Mouse (Mus musculus) thymus, postnatal 10 days (tissue): ENCODE results near the gene Lsm14b.

Source experiments
- DNase-seq, 2 experiments: peaks; one replicate each; pipeline ENCODE4 v3.0.0; 2021; ENCODE audit warnings: low spot score in 2 of 2

Gene Lsm14b

DNA sequence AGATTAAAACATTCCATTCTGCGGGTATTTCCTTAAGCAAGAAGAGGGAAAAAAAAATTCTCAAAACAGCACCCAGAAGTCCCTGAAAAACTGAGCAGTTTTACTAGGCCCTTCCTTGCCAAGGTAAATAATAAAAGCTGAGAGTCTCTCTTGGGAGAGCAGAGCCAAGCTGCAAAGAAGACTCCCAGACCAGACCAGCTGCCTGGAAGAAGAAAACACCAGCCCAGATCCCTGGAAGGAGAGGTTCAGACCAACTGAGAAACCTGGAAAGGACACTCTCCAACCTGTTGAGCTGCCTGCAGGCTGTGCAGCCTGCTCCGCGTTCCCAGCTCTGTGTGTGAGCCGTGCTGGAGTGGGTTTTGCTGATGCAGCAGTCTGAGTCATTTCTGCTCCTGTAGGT is 7.2 kb upstream of the Lsm14b start:
- DNase-seq, result no peak

DNA sequence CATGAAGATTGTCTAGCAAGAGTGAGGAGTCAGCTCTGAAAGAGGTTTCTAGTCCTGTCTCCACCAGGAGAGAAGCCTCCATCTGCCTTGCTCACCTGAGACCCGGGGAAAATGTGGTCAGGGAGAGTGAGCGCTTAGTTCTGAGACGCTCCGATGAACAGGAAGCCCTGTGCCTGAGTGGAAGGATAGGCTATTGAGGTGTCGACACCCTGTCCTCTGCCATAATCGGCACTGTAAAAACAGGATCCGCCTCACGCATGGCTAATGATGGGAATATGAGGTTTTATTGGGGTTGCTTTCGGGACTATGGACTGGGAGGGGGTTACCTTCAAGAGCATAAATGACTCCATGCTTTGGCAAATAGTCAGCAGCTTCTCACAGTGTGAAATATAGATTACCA is 6.2 kb upstream of the Lsm14b start:
- DNase-seq, result no peak

DNA sequence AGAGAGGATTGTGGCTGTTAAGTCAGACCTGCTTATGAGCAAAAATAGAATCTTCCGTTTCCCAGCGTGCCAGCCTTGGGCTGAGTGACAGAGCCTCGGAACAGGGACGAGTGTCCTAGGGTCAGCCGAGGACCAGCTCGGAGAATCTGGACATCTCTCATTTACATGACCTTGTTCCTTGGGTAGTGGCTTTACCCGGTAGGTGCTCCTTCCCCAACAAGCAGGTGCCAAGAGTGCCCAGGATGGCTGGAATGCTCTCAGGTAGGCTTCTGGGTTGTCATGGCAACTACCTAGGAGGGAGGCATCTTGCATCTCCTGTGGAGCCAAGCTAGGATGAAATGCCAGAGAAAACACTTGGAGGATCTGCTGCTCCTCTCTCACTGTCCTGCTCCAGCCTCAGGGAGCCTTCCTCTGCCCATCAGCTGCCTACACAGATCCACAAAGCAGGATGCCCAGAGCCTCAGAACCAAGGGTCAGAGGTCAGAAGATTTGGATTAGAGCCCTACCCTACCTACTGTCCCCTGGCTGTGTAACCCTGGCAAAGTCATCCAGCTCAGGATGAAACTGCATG is 4.6 kb upstream of the Lsm14b start:
- no peak for DNase-seq

DNA sequence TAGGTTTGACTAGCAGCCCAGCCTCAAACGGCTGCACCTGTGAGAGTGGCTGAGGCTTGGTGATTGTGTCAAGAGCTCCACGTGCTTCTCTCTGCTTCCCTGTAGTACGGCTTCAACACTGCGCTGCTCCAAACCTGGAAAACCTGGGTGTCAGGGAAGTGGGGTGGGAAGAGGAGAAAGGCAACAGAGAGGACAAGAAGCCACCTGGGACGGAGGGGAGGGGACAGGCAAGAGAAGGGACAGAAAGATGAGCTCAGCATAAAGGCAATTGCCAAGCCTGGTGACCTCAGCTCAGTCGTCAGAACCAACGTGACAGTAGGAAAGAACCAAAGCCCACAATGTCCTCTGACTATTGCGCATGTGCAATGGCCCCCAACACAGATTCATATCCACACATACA is 3.9 kb upstream of the Lsm14b start:
- no peak for DNase-seq

DNA sequence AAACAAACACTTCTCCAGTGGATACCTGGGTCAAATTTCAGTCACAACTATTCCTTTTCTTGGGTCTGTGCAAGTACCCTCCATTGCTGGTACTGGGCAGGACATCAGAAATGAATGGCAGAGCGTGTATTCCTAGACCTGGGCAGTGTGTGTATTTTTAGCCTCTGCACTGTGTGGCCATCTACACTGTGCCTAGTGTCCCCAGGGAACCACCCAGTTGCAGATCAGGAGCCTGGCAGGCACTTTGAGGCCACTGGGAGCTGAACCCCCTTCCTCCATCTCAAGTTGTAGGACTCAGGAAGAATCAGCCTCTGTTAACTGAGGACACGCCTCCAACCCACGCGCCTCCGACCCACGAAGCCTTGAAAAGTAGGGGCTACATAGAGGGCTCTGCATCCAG is 2.0 kb upstream of the Lsm14b start:
- no peak for DNase-seq

GRCm38 (mm10) chr2:180025135-180025860 is 511 bp downstream of the Lsm14b start:
- peak; percentile 57 to 62 for DNase-seq

DNA sequence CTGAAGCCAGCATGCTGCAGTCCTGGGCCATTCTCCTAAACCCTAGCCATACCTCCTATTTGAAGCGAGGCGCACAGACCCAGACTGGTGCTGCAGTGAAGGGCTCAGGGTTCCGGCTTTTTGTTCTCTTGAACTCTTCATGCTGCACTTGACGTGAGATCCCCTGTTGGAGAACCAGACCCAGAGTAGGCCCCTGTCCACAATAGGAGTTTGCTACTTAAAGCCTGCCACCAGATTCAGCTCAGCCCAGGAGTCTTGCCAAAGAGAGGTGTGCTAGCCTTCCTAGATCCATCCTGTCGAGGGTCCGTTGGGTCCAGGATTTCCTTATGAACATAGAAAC is 1.0 kb downstream of the Lsm14b start:
- no peak for DNase-seq

- no peak for DNase-seq
Observed at GRCm38 (mm10) chr2:180027768-180028167, 3.0 kb downstream of the Lsm14b start.

GRCm38 (mm10) chr2:180031270-180031669 is 6.5 kb downstream of the Lsm14b start:
- no peak for DNase-seq

DNA sequence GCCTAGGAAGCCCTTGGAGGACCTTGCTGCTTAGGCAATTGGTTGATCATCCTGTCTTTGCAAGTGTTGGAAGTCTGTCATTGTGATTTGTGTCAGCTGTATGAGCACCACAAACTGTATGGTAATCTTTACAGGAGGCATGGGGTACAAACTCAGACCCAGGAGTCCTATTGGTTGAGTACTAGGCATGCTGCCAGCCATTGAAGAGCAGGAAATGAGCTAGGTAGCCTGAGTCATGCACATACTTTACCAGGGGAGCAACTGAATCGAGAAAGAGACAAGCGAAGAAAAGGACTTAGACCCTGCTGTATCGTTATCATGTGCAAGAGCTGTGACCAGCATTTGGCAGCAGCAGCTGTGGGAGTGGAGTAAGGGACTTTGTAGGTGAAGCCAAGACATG is 8.1 kb downstream of the Lsm14b start:
- DNase-seq, result no peak

GRCm38 (mm10) chr2:180033956-180034355 is 9.2 kb downstream of the Lsm14b start:
- no peak for DNase-seq

DNA sequence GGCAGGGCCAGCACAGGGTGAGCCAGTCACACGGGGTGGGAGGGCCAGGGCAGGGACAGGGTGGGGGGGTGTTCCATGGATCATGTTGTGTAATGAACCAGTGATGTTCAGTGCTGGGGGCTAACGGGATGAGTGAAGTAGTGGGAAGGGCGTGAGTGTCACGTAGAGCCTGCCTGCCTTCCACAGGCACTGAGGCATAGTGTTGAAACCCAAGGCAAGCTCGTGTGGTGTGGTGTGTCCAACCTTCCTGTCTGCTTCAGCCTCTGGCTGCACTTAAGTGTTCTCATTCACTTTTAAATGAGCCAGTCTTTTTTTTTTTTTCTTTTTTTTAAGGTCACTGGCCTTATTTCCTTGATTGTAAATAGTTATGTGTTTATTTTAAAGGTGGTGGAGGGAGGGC is 10.0 kb downstream of the Lsm14b start:
- no peak for DNase-seq

GRCm38 (mm10) chr2:180040406-180040805 is 15.6 kb downstream of the Lsm14b start:
- no peak for DNase-seq

GRCm38 (mm10) chr2:180041577-180042255 is 16.9 kb downstream of the Lsm14b start:
- DNase-seq, result peak in 1 of 2 experiments; percentile 25

DNA sequence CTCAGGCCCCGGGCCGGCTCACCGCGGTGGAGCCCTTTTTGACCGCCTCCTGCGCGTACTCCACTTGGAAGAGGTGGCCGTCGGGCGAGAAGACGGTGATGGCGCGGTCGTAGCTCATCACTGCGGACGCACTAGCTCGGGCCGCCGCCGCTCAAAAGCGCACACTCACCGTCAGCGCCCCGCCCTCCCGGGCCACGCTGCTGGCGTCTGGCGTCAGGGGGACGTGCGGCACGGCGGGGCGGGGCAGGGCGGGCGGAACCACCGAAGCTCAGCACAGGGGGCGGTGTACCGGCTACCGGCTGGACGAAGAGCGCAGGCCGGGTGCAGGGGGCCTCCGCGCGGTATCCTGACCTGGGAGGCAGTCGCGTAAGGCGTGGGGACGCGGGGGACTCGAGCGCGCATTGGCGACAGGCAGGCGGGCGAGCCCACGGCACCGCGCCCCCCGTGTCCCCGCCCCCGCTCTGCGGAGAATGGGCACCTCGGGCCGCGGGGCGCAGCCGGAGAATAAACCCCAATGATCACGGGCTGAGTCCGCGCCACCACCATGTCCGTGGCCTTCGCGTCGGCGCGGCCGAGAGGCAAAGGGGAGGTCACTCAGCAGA is 17.6 kb downstream of the Lsm14b start, which contains the start of the genes Psma7 and Ss18l1:
Gene Psma7, minus strand, starts transcription at position 178 of the 602 bp plus-strand sequence.
Gene Ss18l1, plus strand, starts transcription at position 254 of the 602 bp plus-strand sequence.
- DNase-seq, result peak; percentile 81 to 88

- peak; percentile 58 to 63 for DNase-seq
Observed at GRCm38 (mm10) chr2:180042858-180043515, 18.2 kb downstream of the Lsm14b start.

DNA sequence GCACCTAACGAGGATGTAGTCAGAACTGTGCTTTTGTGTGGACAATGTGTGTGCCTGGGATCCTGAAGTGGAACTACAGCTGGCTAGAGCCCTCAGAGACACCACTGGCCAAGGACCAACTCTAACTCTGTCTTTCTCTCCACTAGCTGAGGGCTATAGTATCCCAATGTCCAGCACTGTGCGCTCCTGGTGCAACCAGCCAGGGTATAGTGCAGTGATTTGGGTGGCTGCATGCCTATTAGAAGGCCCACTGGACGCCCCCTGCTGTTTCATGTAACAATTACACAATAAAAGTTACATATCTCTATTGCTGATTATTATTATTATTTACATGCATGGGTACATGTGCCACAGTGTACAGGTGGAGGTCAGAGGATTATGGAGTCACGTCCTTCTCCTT is 20.5 kb downstream of the Lsm14b start:
- peak in 1 of 2 experiments; percentile 56 for DNase-seq

DNA sequence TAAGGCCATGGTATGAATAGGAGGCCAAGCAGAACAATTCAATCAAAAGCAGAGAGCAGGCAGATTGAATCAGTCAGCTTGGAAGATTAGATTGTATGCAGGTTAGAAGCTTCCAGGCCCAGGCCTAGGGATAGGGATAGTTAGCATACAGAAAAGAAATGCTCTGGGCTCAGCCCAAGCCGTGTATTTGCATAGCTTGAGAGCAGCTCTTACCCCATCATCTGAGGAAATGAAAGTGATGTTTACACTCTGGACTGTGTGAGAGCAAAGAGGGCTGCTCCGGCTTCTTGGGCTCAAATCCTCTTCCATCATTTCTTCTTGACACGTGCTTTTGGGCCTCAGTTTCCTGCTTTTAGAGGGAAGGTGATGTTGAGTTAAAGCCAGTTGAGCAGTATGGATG is 22.8 kb downstream of the Lsm14b start:
- DNase-seq, result no peak

DNA sequence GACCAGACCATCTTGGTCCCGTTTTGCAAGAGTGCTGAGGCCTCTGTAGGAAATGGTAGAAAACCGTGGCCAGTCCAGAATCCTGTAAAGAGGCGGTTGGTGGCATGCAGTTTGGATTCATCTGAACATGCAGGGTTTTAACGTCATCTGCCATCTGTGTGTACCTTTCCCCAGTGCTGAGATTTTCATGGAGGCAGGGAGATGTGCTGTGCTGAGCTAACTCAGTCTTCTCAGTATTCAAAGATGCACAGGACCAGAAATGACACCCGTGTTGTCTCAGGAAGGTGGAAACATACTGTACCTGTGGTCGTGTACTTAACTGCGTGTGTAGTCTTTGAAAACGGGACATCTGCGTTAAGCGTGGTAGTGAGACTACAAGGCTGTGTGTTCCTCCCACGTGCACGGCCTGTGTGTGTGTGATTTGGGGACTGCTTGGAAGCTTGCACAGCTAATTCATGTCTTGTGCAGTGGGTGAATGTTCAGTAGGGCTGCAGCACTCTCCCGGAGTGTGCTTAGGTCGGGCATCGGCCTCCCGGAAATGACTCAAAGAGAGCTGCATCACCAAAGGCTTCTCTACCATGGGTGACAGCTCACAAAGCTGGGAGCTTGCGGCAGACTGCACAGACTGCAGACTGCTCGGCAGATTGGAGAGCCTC is 23.3 kb downstream of the Lsm14b start:
- DNase-seq, result no peak

- DNase-seq, result peak; percentile 69 to 90
Observed at GRCm38 (mm10) chr2:180050986-180051385, 26.2 kb downstream of the Lsm14b start.

GRCm38 (mm10) chr2:180051986-180052733 is 27.4 kb downstream of the Lsm14b start:
- peak in 1 of 2 experiments; percentile 45 for DNase-seq
